Mouse (Mus musculus) cerebellum, adult 9-10 months (tissue): ENCODE measurements at regions not wholly inside any gene's neighbourhood (a gene's known extent, or its start where the extent isn't known, plus 50 kb on each side); places are given as distances from the start of the nearest gene placed in this dataset.

Source experiments
- DNase-seq: peaks from one replicate; pipeline ENCODE4 v3.0.0; 2022

DNA sequence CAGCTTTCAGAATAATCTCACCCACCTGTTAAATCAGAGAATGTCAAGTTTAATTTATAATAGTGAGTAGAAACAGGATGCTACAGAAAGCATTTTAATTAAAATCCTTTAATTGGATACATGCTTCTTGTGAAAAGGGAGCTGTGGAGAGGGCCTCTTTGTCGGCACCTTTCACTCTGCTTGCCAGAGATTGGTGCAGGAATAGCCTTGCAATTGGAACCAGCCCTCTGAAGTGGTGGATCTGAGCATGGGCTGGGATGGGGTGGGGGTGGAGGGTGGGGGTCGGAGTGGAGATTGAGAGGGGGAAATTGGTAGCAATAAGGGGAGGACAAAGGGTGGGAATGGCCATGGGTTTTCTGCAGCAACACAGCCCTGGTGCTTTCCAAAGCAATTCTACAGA lies 207.2 kb downstream of the Tbx15 start:
- DNase-seq = no peak

DNA sequence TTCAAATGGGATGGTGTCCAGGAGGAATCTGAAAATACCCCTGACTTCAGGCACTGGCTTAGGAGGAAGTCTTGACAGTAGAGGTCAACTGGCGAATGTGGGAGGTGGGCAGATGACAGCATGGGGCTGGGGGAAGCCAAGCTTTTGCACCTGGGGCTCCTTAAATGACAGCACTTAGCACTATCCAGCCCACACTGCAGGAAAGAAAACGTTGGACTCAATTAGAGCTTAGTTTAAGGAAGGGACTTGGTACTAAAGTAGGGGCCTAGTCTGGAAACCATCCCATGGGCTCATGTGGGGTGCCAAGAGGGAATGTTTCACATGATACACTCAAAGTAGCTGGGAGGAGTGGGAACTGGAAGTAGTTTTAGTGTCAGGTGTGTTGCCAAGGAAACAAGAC lies 207.6 kb downstream of the Tbx15 start:
- DNase-seq = no peak

DNA sequence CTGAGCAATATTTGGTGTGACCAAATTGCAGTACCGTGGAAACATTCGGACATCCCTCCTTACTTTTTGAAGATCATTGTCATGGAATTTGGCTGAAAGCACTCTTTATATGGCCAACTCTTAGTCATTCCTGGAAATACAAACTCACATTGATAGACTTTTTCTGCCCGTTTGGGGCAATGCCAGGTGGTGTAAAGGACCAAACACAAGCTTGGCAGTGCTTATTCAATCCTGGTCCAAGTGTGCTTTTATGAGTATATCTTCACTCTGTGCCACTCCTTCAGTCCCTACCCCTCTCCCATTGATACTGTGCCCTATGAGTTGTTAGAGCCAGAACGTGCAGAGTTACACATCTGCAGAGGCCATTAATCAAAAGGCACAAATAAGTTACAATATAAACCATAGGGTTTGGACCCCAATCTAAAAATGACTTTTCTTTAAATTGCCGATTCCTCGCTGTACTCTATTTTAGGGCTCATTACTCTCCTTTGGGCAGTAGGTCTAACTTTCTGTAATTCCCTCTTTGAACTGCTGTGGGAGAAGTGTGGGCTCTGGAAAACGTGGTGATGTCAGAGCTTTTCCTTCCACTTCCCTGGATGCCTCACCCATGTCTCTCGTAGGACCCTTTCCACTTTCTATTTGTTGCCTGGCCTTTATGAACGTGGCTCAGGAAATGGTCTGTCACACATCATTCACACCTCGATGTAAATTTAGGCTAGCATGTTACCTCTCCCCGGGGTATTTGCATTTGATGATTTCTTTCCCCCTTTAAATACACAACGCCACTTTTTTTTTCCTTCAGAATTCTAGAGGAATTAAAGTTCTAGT lies 219.1 kb downstream of the Tbx15 start:
- DNase-seq = no peak

DNA sequence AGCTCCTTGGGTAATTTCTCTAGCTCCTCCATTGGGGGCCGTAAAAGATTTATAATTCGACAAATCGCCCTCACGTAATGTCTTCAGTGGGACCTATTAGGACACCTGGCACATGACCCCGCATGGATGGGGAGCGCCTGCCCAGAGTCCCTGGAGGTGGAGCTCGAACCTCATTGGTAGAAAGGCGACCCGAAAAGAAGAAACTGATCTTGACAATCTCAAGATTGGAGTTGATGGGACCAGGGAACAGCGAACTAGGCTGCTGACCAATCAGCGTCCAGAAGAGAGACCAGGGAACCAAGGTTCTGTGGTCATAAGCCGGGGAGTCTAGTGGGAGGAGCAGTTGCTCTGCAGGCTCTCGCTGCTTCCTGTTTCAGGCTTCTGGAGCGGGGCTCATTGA lies 259.8 kb downstream of the Tbx15 start:
- DNase-seq = no peak

DNA sequence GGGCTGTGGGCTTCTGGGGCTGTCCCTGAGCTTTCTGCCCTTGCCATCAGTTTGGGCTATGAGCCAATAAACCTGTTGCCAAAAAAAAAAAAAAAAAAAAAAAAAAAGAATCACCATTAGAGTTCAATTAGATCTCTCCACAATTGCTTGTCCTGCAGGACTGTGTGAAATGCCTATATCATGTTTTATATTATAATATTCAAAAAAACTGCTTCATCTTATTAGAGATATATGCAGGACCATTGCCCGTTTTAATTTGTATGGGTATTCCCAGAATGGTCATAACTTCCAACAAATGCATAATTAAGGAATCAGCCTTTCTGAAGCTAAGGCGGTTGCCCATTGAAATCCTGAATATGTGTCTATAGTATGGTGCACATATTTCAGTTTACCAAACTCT lies 264.6 kb downstream of the Tbx15 start:
- no peak for DNase-seq

DNA sequence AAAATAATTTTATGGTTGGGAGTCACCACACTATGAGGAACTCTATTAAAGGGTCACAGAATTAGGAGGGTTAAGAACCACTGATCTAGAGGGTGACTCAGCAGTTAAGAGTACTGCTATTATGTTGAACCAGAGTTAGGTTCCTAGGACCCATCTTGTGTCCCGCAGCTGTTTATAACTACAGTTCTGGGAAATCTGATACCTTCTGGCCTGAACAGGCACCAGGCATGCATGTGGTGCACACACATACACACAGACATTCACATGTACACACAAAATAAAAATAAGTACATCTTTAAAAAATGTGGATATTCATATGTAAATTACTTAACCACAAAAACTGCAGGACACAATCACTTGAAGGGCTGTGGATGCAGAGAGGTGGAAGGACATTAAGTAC lies 272.1 kb downstream of the Tbx15 start:
- no peak for DNase-seq

DNA sequence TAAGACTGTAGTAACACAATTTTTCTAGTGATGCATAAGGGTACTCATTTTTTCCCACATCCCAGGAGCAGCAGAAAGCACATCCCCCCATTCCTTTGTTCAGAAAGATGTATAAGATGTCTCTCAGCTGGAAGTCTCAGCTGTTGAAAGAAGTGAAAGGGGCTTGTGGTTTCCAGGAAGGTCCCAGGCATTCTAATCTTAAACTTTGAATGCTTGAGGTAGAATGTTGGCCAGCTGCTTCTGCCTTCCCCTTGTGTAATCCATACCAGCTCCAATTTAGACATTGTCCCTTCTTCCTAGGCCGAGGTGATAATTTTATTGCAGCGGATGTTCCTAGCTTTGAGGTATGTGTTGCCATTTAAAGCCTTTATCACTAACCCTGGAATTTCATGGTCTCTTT lies 272.8 kb downstream of the Tbx15 start:
- no peak for DNase-seq

DNA sequence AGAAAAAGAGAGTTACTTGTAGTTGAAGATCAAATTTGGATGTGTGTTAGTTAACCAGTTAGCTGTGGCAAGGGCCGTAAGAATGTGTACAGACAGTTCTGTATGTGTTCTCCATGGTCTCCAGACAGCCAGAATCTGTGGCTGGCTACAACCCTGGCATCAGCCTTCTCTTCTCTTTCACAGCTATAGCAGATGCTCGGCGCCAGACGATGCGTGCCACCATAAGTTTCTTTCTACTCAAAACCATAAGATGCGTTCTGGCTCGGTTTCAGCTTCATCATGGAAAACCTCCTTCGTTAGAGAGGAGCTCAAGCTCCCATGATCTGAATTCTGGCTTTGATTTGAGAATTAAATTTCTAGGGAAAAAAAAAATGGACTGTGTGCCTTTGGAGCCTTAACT lies 275.6 kb downstream of the Tbx15 start:
- no peak for DNase-seq

DNA sequence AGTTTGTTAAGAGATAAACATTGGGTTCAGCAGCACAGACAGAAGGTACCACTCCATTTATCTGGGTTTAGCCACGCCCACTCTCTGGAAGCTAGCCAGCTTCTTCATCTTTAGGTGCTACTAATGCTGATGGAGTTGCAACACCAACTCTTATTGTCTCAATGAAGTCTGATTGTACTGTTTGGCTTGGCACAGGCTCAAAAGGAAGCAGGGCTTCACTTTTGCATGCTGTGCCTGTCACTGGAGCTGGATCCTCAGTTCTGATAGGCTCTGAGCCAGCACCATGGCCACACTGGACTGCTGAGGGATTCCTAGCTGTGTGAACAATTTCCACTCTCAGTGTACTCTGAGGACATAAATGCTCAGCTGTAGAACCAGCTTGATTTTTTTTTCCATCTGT lies 320.7 kb downstream of the Tbx15 start:
- no peak for DNase-seq

DNA sequence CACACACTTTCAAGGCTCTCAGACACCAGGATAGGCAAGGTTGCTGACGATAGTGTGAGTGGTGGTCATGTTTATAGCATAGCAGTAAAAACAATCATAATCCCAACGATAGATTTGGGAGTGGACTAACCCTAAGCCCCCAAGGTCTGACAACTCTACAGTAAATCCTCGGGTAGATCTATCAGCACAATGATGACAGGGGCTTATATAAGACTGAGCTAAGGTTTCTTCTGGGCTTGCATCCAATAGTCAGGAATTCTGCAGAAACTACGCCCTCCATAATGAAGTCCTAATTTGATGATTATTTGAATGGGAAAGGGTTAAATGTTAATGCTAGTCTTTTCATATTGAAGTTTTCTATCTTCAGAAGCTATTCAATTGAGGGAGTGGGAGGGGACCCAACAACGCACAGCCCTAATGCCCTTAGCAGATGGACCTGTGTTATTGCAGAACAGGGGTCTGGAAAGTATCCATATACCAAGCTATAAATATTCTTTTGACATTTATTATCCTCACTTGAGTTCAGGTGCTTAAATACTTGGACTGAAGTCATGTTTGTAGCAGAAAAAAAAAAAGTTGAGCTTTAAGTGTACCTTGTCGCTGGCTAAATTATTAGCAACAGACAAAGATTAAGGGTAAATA lies 311.8 kb upstream of the Spag17 start:
- no peak for DNase-seq

DNA sequence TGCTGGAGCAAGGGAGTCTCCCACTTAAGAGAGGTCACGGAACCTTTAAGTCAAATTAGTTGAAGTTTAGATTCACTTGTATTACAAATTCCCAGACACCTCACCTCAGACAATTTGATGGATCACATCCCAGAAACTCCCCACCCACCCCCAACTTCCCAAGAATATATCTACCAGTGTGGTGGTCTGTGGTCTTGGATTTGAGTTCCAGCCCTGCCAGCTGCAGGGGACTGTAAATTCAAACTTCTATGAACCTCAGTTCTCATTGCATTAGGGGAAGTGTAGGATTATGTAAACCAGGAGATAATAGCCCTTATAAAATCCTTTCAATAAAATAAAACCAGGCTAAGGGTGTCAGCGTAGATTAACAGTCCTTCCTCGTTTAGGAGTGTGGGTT lies 311.2 kb upstream of the Spag17 start:
- no peak for DNase-seq

DNA sequence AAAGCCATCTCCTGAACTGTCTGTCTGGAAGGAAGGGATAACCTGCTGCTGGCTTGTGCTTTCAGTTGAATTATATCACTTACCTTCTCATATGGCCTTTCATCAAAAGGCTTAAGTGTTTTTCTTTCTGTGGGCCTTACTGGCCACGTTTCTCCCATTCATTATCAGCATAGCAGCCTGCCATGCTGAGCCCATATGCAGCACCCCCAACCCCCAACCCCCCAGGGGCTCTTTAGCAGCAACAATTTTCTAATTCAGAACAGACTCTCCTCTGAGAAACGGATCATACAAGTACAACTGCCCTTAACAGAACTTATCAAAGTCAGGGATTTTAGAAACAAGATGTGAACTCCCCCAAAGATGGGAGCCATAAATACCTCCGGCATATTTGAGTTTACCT lies 282.5 kb upstream of the Spag17 start:
- no peak for DNase-seq

DNA sequence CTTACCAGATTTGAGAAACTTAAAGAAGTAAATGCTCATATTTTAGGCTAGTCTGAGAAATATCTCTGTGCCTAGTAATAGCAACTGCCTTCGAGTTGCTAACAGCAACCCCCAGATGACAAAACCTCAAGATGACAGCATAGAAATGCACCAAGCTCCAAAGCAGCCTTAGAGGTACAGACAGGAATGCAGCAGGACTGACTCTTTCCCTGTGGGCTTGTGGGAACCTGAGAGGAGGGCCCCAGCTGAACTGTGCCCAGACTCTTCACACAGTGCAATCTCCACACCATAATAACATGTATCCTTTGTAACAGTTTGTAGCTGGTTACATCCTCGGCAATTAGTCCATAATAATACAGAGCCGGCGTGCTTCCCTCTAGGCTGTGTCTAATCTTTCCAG lies 252.9 kb upstream of the Spag17 start:
- DNase-seq = no peak

DNA sequence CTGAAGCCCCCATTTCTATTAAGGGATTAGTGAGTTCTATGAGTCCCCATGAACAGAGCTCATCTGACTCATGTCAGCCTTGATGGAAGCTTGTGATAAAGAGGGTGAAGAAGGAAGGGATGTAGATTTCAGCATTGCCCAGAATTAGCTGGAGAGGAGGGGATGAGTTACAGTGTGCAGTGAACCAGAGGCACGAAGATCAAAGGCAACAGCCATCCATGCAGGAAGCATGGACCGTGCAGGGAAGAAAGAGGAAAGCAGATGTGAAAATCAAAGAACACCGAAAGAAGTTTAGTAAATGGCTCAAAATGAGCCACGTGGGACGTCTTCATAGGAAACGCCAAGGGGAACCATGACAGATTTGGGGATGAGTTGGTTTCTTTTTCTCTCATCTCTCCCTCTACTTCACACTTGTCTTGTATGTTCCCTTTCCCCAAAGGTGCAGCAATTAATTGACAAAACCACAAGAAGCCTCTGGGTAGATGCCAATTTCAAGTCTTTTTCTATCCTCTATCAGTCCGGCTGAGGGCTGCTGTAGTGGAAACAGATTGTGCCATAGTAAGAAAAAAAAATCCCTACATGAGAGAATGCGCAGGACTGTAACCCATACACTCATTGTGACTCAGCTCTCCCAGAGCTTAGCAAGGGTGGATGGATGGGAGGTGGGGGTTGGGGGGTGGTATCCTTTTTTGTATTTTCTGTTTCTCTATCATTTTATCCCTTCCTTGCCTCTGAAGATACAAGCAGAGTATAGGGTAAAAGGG lies 243.7 kb upstream of the Spag17 start:
- DNase-seq = no peak

DNA sequence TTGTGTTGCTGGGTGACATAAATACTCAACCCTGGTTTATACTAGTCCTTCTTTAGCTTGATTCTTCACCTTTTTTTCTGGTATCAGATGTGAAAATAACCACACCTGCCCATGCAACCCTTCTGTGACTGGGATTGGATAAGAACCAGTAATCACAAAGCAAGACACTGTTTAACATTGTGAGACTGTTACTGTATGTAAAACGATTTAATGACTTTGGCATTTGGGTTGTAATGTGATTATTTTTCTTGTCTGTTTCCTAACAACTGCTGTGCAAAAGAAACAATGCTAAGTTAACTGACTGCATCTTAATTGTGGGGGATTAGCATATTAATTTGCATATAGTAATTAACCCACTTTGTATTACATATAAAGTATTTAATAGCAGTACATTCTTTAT lies 240.3 kb upstream of the Spag17 start:
- DNase-seq = no peak

DNA sequence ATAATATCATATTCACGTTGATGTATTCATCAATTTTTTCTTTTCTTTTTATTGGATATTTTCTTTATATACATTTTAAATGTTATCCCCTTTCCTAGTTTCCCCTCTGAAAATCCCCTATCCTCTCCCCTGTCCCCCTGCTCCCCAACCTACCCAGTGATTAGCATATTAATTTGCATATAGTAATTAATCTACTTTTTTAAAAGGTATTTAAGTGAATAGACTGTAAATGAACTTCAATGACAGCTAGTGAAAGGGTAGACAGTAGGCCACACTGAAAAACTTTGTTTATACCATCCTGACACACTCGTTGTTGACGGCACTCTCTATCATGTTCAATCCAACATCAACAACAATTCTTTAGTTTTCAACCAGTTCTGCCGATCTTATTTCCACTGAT lies 239.9 kb upstream of the Spag17 start:
- no peak for DNase-seq

DNA sequence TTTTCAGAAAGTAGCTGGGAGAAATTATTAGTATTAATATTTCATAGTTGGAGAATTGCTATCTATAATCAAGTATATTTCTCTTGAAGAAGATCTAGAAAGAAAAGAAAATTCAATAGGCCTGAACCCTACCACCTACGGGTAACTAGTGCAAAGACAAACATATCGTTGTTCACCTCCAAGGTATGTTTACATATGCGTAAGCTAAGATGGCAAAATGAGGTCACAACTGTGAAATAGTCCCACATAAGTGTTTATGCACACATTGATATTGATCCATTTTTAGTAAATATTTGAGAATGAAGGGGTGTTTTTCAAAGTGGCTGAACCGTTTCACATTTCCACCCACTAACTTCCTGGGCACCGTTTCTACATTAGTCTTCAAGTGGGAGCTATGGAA lies 227.6 kb upstream of the Spag17 start:
- DNase-seq = no peak

DNA sequence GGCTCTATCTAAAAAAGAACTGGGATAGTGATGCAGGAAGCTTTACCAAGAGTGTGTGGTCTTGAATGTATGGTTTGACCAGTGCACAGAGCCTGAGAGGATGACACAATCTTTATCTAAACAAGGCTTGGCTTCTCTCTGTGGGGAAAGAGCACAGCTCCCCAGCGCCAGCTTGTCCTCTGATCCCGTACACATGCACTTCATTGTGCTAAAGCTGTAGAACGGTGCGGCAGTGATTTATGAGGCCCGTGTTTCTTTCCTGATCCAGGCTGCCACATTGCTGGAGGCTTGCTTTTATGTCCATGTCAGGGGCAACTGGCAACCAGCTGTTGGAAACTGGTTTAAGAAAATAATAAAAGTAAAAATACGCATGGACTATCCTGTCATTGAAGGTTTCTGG lies 221.4 kb upstream of the Spag17 start:
- DNase-seq = no peak

DNA sequence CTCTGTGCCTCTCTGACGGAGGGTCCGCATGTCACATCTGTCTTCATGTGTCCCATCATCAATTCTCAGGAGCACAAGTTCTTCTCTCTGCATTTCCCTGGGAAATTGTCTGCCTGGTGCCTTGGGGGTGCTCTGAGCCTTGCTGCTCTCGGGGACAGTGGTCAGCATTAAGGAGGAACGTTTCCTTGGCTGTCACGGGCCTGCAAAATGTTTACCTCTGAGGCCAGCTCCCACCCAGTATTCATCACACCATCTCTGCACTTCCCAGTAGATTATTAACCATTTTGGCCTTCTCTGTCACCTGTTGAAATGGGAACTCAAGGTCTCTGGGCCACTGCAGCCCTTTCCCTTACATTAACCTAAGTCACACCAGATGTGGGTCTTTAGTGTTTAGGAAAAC lies 219.8 kb upstream of the Spag17 start:
- DNase-seq = no peak

DNA sequence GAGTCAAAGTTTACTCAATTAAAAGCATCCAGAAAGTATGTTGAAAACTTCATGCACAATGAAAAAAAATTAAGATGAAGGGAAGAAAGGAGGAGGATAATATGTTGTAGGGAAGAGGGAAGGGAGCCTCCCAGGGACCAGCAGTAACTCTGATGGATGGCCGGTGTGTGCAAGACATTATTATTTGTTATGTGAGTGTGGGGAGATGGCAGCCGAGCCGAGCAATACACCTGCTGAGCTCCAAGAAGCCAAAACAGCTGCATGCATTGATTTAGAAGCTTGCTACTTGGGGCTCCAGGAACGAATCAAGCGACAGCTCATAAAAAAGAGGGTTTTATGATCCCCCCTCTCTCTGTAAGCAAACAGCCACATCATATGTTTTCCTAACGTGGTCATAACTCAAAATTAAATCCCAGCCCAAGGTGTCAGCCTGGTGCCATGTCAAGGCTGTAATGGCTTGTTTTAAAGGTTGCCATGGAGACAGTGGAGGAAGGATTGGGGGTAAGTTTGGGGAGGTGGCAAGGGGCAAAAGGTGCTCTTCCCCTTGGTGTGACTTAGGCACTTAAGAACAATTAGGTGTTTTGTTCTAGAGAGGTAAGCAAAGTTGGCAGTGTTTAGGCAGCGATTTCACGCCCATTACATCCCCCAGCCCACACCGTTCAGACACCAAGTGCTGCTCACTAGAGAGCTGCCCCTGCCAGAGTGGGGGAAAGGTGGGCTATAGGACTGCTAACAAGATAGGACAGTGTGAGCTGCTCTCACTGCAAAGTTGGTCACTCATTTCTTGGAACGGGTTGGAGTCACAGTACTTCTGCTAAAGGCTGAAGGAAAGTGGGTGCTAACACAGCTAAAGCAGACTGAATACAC lies 219.1 kb upstream of the Spag17 start:
- DNase-seq = no peak

DNA sequence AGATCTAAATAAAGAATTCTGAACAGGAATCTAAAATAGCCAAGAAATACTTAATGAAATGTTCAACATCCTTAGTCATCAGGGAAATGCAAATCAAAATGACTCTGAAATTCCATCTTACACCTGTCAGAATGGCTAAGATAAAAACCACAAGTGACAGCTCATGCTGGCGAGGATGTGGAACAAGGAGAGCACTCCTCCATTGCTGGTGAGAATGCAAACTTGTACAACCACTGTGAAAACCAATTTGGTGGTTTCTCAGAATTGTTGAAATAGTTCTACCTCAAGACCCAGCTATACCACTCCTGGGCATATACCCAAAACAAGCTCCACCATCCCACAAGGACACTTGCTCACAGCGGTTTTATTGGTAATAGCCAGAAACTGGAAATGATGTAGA lies 211.1 kb upstream of the Spag17 start:
- DNase-seq = no peak

DNA sequence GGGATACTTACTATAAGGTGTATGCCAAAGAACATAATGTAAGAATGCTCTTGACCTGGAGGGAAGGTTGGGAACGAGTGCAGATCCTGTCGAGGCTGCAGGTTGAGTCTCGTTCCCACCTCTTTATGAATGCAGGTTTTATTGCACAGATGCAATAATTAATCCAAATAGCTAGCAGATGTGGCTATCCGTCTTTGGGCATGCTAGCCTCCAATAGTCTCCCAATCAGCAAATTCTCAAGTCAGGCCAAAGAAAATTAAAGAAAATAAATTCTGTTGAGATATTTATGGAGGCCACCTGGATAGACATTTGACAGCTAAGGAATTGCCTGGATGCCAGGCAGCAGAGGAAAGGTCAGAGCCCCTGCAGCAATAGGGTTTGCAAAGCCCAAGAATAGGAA lies 175.7 kb upstream of the Spag17 start:
- DNase-seq = no peak

DNA sequence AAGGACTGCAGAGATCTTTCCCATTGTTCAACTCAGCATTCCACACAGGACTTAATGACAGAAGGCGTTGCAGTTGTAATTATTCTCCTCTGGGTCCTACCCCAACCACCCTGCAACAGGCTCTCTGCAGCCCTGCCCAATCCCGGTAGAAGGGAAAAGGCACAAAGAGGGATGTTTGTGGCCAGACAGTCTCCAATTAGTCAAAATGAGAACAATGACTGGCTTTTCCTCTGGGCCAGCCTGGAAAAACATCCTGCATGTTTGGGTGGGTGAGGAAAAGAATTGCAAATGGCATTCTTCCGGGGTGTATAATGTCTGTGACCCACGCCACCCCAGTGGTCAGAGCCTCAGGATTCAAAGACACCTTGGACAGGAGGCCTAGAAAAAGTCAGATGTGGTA lies 168.8 kb upstream of the Spag17 start:
- no peak for DNase-seq
